Mouse (Mus musculus) stomach, postnatal 0 days (tissue): ENCODE measurements around the gene Slitrk4. TPM values are rescaled to one million over a fixed set of nuclear protein-coding genes. Genes with fewer than 3 reads are reported as not detected.

ENCODE experiments used
- ATAC-seq: fragments of 200-750 bp; cut with Nextera tagmentation; 2 replicates; pipeline ENCODE4 v1.8.0; 2017; ENCODE audit not compliant: low FRiP score, low TSS enrichment
- DNase-seq: peaks from one replicate; pipeline ENCODE4 v3.0.0-alpha.2; 2016; ENCODE audit warnings: low spot score
- H3K27ac ChIP-seq: fragments of 300-500 bp; sonication (generic); replicated peaks from 2 replicates; pipeline ENCODE4 v1.5.1; 2014; ENCODE audit warnings: mild to moderate bottlenecking, control low read depth
- H3K27me3 ChIP-seq: fragments of 300-500 bp; sonication (generic); 2 replicates; pipeline ENCODE4 v1.6.1; 2014; ENCODE audit warnings: low read length; ENCODE audit not compliant: control insufficient read depth, insufficient read depth
- H3K36me3 ChIP-seq: fragments of 300-500 bp; sonication (generic); 2 replicates; pipeline ENCODE4 v1.6.1; 2014; ENCODE audit warnings: low read length, mixed read lengths; ENCODE audit not compliant: control insufficient read depth, insufficient read depth
- H3K4me1 ChIP-seq: fragments of 300-500 bp; sonication (generic); replicated peaks from 2 replicates; pipeline ENCODE4 v1.6.1; 2014; ENCODE audit warnings: antibody characterized with exemption; ENCODE audit not compliant: control insufficient read depth, insufficient read depth
- H3K4me2 ChIP-seq: fragments of 300-500 bp; sonication (generic); replicated peaks from 2 replicates; pipeline ENCODE4 v1.6.1; 2014; ENCODE audit warnings: low read depth, mild to moderate bottlenecking, control low read depth, moderate library complexity
- H3K4me3 ChIP-seq: fragments of 300-500 bp; sonication (generic); 2 replicates; pipeline ENCODE4 v1.5.1; 2014; ENCODE audit warnings: low read depth, low read length, control low read depth
- H3K9ac ChIP-seq: fragments of 300-500 bp; sonication (generic); 2 replicates; pipeline ENCODE4 v1.6.1; 2014; ENCODE audit warnings: mild to moderate bottlenecking, low read length, control low read depth, mixed read lengths
- H3K9me3 ChIP-seq: fragments of 300-500 bp; sonication (generic); 2 replicates; pipeline ENCODE4 v1.6.1; 2016; ENCODE audit warnings: low read length; ENCODE audit not compliant: control insufficient read depth
- CTCF ChIP-seq: IDR thresholded peaks from 2 replicates; pipeline ENCODE4 v1.5.1; 2016; ENCODE audit warnings: antibody characterized with exemption, low read depth, mild to moderate bottlenecking, moderate library complexity
- EP300 ChIP-seq: optimal IDR thresholded peaks from 2 replicates; pipeline ENCODE3; 2016; ENCODE audit warnings: antibody characterized with exemption
- WGBS: fragments of 180-500 bp; shearing (Covaris S2); extraction: QIAGEN DNeasy Blood & Tissue Kit; methylation state at CpG from one replicate; pipeline ENCODE4 v1.1.7; 2014; 5-methylcytosine and 5-hydroxymethylcytosine counted together
- polyA plus RNA-seq: library from polyadenylated mRNA; unstranded; fragments of >200 nt; fragmentation: Nextera tagmentation; extraction: Ambion mirVana; gene quantifications from 2 replicates; pipeline ENCODE4 v1.2.1, GENCODE M21; 2015

The Slitrk4 gene
- polyA plus RNA-seq, 1 experiment from 2014 or later: 0.34 TPM

- TF ChIP-seq CTCF (no peak), EP300 (no peak)
- no peak for DNase-seq
- Histone ChIP-seq H3K9me3 (no peaks in the 10 kb centered on the region), H3K27me3 (no peaks in the 10 kb centered on the region), H3K9ac (no peak overlapping the region), H3K27ac (no peak overlapping the region), H3K4me3 (no peak overlapping the region), H3K4me1 (no peaks in the 10 kb centered on the region), H3K4me2 (no peak overlapping the region), H3K36me3 (no peaks in the 10 kb centered on the region)
- no peak for ATAC-seq
- 74% methylated on average over 1 of the region's 1 CpGs for WGBS
Measured at GRCm38 (mm10) chrX:64263481-64263880, 13.3 kb downstream of the Slitrk4 start.

Other genes starting within 250 kb of the Slitrk4 start
- not detected in 2 replicates for gene Gm6760, start 124.8 kb downstream of the Slitrk4 start, polyA plus RNA-seq
- 0.12 TPM in 1 of 2 replicates, not detected in the other for gene 3830417A13Rik, start 103.4 kb downstream of the Slitrk4 start, polyA plus RNA-seq